ENCODE assay signal across 7 mouse cellular contexts in the genomic region with DNA sequence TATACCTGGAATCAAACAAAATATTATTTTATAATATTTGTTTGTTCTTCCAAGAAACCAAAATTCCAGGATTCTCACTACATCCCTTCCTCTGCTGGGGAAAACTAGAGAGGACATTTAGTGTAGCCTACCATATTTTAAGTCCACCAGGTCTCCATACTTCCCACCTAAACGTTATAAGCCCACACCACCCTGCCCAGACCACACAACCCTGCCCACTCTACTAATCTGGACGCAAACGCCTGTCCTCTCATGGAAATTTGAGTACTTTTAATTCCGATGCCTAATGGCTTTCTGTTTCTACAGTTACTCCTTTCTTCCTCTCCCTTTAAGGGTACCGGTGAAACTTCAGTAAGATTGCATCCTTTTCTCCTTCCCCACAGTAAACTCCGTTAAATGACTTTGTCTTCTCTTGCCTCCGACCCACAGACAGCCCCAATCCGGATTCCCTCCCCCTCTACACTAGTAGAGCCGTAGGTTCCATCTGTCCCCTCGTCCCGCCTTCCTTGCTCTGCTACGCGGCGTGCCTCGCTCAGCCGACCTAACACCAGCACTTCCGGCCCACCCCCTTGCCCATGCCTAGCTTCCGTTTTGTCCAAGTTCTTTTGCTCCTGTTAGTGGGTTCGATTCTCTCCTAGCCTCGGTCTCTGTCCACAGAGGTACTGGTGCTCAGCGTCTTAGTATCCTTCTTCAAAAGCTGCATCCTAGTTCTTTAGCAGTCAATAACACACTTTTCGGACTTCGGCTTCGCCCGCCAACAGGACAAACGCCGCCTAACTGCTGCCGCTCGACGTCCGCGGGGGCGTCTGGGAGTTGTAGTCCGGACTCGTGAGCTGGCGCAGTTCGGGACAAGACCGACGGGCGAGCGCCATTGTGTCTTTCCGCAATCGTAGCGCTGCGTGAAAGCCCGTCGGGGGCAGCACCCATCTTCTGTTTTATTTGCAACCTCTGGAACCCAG. TPM values are rescaled to one million over a fixed set of nuclear protein-coding genes. Genes with fewer than 3 reads are reported as not detected.
DNase-seq lines count a peak whose midpoint lies in the region; ATAC-seq lines count a peak whose summit lies in the region.

A gene (plus strand): TSS at position 600 of the 959 bp plus-strand sequence.

- ATAC-seq in intestine, embryonic 15.5 days: peak; percentile 99

- WGBS in intestine, embryonic 15.5 days: 2% methylated on average over 47 of the region's 47 CpGs
- WGBS in midbrain, embryonic 10.5 days: 4% methylated on average over 47 of the region's 47 CpGs

- peak within 1 kb of the TSS; percentile 57 for H3K4me2 ChIP-seq in intestine, embryonic 15.5 days (replicated peaks)

- H3K9me3 ChIP-seq in intestine, embryonic 15.5 days: 0 out of 2 replicates have a peak, but pooled peaks cover 3% of the 10 kb centered on the region
- H3K9me3 ChIP-seq in midbrain, embryonic 10.5 days (replicated peaks): peaks cover 59% of the 10 kb centered on the region

- H3K9ac ChIP-seq in intestine, embryonic 15.5 days: peak within 1 kb of the TSS; percentile 59

- no peaks in the 10 kb centered on the region for H3K4me1 ChIP-seq in intestine, embryonic 15.5 days (replicated peaks)
- 0 out of 2 replicates have a peak, but pooled peaks cover 4% of the 10 kb centered on the region for H3K4me1 ChIP-seq in midbrain, embryonic 10.5 days

- intact Hi-C loops in gastrocnemius, postnatal 36 days (cut with DNase I): loop anchor here (5.0 to 10.0 kb wide), 2 partner anchors 62 to 350 kb away; no protein-coding TSS in a partner anchor
- intact Hi-C loops in left cerebral cortex, postnatal 25 days (cut with DNase I): loop anchor here (1.0 kb wide), 1 partner anchor 15 kb away; no protein-coding TSS in a partner anchor

- peak within 1 kb of the TSS; percentile 58 for H3K4me3 ChIP-seq in intestine, embryonic 15.5 days (replicated peaks)
- peak within 1 kb of the TSS; percentile 64 for H3K4me3 ChIP-seq in midbrain, embryonic 10.5 days

- DNase-seq in adrenal gland, adult 2 months: peak; percentile 95
- DNase-seq in embryo, embryonic 11.5 days (ENCODE audit: low read depth, low spot score): peak; percentile 79
- DNase-seq in gastrocnemius, postnatal 36 days: peak; percentile 85 to 86
- peak; percentile 85 to 88 for DNase-seq in left cerebral cortex, postnatal 25 days (ENCODE audit: low spot score in 2 of 2)
- DNase-seq in midbrain, embryonic 10.5 days (ENCODE audit: low spot score): peak; percentile 88
- DNase-seq in right cerebral cortex, postnatal 4 days: peak; percentile 84

- peaks cover 24% of the 10 kb centered on the region for H3K36me3 ChIP-seq in intestine, embryonic 15.5 days
- H3K36me3 ChIP-seq in midbrain, embryonic 10.5 days: peaks cover 36% of the 10 kb centered on the region

- H3K27me3 ChIP-seq in intestine, embryonic 15.5 days (replicated peaks): no peaks in the 10 kb centered on the region
- H3K27me3 ChIP-seq in midbrain, embryonic 10.5 days (ENCODE audit: low read depth, poor library complexity, severe bottlenecking): no peaks in the 10 kb centered on the region

- H3K27ac ChIP-seq in intestine, embryonic 15.5 days: peak within 1 kb of the TSS; percentile 42; the same call in 1 of the 2 replicates
- peak within 1 kb of the TSS; percentile 90 for H3K27ac ChIP-seq in midbrain, embryonic 10.5 days (replicated peaks)

RNA-seq across cellular contexts. Expression of the gene that starts here (rescaled TPM):
- 10 to 100 TPM; 19.6 to 24.4 TPM for total RNA-seq in adrenal gland, adult 2 months (2021)
- polyA plus RNA-seq in adrenal gland, adult 2 months (2012; rRNA removed): 5.6 and 7.1 TPM in 2 replicates
- 1 to 10 TPM; 6.4 to 8.2 TPM for total RNA-seq in gastrocnemius, postnatal 36 days (2021)
- 27.5 and 27.9 TPM in 2 replicates for polyA plus RNA-seq in intestine, embryonic 15.5 days (2015; fragmentation: Nextera tagmentation; extraction: Ambion mirVana)
- 10 to 100 TPM; 10.1 to 10.7 TPM for total RNA-seq in left cerebral cortex, postnatal 25 days (2021)
- polyA plus RNA-seq in midbrain, embryonic 10.5 days (2016; fragmentation: Nextera tagmentation; extraction: Ambion mirVana): 28.3 and 34.0 TPM in 2 replicates

Comparison
In these comparisons a context has a peak if more than half of its experiments do, and no peak if none do; other contexts are left out.
1. Peak in every context shown above with its lines: DNase-seq, ATAC-seq, H3K4me3 ChIP-seq and H3K27ac ChIP-seq.